Mouse (Mus musculus): ENCODE results near the gene Slc43a1.

The Slc43a1 gene

DNA sequence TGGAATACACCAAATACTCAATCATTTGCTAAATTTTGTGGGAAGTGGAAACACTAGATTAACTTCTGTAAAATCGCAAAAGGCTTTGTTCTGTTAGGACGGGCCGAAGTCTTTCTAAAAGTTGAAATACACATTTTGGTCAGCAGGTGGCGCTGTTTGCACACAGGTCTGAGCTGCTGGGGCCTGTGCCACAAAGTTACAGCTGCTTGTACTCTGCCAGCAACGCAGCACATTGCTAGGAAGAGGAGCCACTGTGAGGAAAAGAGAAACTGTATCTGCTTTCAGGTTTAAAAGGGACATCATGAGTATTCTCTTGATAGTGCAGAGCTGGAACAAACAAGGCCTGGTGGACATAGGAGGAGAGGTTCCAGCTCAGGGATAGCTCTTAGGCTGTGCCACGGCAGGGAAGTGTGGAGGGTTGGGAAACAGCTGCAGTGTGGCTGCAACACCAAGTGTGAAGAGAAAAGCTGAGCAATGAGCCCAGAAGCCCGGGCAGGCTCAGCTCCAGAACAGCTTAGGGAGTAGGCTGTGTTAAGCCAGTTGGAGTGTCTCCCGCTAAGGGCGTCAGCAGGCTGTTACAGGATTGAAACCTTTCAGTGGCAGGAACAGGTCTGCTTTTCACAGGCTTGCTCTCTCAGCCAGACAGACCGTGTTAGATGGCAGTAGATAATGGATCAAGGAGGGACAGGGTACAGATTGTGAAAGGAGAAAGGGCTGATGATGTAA lies 6.8 kb upstream of the Slc43a1 start:
- peak; percentile 84 for DNase-seq

DNA sequence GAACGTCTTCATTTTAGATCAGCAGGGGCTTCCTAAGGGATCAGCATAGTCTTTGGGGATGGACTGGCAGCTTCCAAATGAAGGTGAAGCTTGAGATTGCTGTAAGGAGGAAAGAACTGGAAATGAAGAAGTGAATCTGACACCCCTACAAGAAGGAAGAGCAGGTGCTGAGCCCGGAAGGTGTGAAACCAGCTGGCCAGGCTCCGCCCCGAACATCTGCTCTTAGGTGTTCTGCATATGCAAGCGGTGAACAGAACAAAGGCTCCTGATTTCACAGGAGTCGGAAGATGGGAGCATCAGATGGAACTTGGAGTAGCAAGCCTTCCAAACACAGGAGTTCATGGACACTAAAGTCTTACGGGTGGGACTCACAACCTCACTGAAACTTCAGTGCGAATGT lies 1.5 kb upstream of the Slc43a1 start:
- DNase-seq, result peak; percentile 73

DNA sequence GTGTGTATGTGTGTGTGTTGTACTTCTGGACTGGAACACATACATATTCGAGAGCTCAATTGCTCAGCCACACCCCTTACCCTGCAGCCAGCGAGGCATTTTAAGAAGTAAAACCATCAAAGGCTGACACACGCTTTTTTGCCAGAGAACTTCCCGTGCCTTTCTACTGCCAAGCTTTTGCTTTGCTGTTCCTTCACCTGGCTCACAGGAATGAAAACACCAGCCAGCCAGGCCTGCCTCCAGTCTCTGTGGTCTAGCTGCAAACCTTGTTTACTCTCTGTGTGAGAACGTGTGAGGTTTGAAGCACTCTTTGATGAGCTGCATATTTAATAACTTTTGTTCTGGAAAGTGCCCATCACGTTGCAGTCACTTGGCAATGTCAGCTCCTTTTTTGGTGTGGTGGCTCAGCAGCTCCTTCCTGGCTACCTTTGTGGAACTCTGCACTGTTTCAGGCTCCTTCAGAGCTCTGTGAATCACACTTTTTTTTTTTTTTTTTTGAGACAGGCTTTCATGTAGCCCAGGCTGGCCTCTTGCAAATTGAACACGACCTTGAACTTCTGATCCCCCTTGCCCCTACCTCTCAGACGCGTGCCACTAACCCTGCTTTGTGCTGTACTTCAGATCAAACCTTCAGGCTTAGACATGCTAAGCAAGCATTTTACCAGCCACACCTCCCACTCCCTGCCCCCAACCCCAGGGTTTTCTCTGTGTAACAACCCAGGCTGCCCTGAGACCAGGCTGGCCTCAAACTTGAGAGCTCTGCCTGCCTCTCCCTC lies 645 bp upstream of the Slc43a1 start:
- DNase-seq, result peak; percentile 61

DNA sequence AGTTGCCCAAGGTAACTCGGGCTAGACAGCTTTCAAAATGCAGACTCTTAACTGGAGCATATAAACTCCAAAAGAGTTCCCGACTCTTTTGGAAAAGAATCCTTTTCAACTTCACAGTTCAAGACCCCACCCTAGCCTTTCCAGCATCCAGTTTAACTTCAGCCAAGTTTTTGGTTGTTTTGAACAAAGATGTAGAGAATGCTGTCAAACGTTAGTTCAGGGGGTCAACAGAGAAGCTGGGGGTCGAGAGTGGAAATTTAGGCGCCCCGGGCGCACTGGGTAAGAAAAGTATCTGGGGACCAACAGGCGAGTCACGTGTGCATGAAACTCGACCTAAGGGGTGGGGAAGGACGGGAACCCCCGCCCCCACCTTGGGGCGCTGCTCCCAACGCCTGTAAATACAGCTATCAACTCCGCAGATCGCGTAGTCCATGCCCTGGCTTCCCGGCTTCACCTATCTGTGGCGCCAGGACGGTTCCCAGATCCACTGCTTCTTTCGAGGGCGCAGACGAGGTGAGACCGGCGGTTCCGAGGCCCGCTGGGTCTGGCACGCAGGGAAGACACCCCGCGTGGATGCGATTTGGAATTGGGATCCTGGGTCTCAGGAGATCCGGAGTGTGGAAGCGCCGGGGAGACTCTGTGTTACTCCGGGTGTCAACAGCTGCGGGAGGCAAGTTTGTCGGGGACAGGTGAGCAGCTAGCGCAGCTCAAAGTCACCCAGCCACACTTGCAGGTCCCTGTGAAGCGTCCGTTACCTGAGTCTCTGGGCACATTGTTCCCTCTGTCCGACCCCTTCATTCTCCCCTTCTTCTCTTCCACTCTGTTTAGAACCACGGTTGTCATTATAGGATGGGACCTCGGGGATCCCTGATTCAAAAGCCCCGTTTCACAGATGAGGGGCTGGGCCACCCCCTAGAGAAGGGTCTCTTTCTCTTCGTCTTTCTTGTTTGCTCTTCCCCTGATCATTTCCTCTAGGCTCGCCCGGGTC lies 637 bp downstream of the Slc43a1 start:
- peak; percentile 54 for DNase-seq

DNA sequence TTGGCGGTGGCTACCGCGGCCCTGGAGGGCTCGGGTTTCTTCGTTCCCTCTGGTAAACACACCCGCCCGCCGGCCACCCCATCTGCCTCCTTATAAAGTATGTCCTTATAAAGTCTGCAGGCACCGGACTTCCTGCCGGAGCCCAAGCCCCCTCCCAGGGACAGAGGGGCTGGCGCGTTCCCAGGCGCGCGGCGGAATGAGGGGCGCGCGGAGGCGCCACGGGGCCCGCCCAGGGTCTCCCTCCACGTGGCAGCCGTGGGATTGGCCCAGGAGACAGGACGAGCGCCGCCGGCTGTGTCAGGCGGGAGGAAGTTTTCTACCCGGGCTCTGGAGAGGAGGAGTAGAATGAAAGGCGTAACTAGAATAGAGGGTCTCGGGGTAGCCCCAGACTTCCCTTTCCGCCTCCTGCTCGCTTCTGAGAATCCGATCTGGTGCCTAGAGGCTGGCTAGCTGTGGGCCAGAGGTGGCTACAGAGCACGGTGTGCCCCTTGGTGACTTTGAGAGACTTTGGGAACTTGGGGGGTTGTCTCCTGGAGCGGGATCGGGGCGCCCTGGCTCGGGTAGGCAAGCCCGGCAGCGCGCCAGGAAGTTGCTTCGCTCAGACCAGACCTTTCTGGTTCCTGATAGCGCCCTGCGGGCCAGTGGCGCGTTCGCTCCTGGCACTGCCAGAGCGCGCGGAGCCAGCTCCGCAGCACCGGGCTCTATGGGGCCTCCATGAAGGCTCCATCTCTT lies 1.5 kb downstream of the Slc43a1 start:
- DNase-seq, result peak; percentile 76

DNA sequence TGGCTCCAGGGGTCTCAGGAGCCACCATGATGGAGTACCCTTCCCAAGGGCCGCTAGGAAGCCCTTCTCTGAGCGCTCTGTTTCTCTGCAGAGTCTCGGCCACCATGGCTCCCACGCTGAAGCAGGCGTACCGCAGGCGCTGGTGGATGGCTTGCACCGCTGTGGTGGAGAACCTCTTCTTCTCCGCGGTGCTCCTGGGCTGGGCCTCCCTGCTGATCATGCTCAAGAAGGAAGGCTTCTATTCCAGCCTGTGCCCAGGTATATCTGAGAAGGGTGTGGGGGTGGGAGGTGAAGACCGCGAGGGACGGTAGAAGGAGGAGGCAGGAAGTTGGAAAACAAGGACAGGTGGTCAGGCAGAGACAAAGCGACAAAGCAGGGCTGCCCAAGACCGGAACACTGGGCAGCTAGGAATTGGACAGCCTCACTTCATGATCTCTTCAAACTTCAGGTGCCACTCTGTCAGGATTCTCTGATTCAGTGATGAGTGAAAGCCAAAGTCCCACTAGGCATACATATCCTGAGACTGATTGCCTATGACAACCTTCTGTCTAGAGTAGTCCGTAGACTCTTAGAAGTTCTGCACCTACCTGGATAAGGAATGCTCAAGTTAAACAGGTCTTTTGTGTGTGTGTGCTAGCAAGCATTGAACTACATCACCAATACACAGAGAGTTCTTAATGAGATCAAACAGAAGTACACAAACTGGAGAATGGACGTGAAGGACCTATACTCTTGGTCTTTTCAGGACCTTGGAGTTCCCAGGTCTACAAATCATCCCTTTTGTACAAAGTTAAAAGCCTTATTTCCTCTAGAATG lies 2.3 kb downstream of the Slc43a1 start:
- no peak for DNase-seq

DNA sequence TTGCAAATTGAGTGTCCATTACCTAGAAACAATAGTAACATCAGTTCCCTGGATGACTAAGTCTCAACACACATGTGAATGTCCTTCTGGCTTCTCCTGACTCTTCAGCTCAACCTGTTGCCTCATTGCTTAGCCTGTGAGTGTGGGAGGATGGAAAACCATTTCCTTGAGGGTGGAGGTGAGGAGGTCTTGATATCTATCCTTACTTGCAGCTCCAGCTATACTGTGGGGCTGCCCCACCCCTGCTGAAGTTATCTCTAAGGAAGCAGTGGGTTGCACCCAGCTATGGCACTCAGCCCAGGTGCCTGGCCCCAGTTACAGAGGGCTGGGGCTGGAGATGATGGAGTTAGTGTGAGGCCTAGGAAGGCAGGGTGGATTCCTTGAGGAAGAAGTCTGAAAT lies 3.3 kb downstream of the Slc43a1 start:
- peak; percentile 52 for DNase-seq

DNA sequence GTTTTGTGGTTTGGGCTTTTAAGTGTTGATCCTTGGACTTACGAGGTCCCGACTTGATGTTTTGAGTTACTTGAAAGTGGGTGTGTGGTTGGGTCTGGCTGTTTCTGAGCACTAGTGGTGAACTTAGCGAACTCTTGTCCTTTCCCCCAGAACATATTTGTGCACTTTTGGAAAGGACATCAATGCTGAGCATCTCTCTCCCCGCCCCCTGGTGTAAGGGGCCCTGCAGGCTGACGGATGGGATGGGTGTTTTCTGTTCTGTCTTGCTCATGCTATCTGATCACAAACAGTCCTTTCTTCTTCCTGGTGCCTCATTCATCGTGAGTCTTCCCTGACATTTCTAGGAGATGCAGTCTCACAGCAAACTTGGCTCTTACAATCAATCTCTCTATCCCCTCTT lies 5.0 kb downstream of the Slc43a1 start:
- DNase-seq, result peak; percentile 60

DNA sequence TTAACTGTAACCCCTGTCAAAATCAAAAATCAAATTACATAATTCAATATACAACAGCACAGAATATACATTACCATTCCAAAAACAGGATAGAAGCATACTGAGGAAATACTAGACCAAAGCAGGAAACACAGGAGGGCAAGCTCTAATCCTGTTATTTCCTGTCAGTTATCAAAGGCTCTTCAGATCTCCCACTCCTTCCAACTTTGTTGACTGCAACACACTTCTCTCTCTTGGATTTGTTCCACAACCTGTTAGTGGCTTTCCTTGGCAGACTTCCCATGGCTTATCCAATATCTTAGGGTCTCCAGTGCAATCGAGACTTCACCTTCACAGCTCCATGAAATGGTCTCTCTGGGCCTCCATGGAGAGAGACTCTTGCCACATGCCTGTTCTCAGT lies 6.6 kb downstream of the Slc43a1 start:
- no peak for DNase-seq

DNA sequence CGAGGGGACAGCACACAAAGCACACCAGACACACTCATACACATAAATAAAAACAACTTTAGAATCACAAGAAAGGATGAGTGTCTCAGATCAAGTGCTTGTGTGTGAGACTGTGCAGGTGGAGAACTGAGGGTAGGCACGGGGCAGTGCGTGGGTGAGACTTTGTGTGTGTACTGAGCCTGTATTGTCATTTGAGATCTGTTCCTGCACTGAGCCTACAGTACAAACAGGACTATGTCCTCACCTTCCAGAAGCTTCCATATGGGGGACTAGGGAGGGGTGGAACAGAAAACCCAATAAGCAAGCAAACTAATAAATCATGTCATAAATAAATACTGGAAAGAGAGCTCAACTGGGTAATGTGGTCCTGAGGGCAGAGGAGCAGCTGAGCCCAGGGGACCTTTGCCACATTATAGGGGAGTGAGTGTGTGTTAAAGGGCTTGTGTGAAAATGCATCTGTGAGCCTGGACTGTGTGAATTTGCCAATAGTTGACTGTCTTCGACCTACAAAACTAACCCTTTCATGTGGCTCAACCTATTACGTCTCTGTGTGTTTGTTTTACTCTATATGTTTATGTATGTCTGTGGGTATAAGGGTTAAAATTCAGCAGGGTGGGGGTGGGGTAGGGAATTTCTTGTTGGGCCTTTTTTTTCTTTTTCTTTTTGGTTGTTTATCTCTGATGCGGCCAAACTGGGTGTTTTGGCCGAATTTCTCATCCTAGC lies 11.9 kb downstream of the Slc43a1 start:
- no peak for DNase-seq

DNA sequence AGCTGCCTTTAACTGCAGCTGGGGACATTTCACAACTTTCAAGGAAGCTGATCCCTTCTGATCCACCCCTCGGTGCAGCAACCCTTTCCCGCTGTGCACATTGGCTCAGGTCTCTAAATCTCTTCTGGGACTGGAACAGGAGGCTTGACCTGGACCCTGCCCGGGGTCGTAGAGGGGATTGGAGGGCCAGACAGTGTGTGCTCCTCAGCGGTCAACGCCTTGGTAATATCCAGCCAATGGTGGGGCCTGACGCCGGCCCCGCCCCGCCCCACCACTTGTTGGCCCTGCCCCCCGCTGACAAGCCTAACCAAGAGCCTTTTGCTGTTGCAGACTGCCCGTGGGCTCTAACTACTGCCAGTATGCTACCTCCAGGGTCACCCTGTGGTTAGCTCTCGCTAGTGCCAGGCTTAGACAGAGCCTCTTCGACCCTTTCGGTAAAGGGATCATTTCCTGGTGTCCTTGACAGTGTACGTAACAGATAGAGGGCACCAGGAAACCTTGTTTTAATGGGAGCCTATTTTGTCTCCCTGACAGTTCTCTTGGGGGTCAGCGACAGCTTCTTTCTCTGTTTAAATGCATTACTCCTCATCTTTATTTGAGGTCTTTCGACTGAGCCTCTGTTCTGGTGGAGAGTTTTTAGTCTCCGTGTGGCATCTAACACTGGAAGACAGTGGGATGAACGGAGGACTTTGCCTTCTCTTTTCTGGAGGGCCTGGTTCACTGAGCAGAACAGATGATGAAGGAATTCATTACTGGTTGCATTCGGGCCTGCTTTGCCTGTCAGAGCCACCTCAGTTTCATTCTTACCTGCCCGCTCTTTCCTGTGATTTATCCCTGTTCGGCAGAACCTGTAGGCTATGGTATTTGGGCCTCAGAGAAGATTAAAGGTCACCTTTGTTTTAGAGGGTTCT lies 12.7 kb downstream of the Slc43a1 start:
- no peak for DNase-seq

DNA sequence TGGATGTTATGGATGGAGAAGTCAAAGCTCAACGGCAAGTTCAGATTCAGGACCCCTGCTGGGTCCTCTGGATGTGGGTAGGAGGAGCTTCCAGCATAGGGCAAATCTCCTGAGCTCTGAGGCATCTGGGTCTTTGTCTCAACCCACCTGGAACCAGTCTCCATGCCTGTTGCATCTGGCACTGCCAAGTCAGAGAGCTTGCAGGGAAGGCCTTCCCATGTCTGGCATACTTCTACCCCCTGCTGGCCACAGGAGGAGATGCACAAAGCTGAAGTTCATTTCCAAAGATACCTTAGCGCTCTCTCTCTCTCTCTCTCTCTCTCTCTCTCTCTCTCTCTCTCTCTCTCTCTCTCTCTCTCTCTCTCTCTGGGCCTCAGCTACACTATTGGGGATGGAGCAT lies 17.1 kb downstream of the Slc43a1 start:
- DNase-seq, result peak; percentile 64

DNA sequence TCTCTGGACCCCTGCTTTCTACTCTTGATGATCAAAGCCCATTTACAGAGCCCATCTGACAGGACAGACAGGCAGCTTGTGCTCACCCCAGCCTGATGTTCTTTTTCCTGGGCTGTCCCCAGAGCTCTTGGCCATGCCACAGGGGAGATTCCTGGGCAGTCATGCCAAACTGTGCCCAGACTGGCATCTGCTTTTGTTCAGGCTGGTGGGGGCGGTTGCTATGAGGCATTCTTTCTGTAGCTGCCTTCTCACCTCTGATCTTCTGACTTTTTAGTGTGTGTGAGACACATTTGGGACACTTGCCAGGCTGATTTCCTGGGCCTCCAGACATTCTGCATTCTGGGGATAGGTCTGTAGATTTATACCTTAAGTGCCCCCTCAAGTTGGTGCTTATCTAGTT lies 19.9 kb downstream of the Slc43a1 start:
- no peak for DNase-seq

DNA sequence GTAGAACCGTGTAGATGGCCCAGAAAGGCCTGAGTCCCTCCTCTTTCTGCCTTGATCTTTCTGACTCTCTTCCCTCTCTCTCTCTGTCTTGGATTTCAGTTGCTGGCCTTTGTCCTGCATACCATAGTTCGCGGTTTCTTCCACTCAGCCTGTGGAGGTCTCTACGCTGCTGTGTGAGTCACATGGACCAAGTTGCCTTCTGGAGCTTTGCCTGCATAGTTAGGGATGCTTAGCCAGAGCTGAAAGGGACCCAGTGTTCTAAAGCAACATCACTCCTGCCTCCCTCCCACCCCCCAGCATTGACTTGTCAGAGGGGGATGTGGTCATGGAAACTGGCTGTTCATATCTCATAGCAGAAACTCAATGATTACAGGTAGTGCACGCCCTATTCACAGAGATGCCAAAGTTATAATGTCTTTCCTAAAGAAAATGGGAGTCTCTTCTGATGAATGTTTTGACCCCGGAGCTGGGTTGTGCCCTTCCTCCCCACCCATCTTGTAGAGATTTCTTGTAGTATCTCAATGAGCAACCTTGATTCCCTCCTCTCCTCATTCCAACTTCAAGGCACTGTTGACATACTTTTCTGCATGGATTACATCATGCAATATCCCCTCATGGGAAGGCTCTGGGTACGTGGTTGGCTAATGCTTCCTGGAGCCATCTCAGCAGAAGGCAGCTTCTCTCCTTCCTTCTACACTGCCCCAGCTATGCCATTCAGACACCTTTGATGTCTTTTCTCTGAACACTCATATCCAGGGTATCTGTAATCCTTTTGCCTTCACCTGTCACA lies 21.5 kb downstream of the Slc43a1 start:
- DNase-seq, result no peak

DNA sequence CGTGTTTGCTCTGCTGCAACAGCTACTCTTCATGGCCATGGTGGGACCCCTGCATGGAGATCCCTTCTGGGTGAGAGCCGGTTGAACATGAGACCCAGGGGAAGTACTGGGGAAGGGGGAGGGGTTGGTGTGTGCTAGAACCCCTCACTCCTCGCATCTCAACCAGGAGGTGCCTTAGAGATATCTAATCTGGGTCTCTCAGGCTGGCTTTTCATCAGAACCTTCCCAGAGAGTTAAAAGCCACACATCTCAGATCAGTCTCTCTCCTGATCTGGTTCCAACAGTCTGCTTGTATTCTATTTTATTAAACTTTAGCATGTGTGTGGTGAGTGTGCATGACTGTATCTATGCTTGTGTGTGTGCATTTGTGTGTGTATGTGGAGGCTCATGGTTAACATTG lies 22.8 kb downstream of the Slc43a1 start:
- no peak for DNase-seq

DNA sequence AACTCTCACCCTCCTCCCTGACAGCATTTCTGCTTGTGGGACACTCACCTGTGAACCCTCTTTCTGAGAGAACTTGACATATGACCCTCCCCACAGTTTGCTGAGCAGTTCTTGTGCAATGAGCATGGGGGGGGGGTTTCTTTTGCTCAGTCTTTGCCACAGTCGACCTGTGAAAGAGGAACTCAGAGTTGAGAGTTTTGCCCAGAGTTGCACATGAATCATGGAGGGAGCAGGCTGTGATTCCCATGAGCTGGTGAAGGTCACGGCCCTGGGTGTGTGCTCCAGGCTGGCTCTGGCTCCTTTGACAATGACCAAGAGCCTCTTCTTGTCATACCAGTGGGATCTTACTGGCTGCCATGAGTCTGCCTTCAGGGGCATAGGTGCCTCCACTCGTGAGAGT lies 23.6 kb downstream of the Slc43a1 start:
- no peak for DNase-seq

DNA sequence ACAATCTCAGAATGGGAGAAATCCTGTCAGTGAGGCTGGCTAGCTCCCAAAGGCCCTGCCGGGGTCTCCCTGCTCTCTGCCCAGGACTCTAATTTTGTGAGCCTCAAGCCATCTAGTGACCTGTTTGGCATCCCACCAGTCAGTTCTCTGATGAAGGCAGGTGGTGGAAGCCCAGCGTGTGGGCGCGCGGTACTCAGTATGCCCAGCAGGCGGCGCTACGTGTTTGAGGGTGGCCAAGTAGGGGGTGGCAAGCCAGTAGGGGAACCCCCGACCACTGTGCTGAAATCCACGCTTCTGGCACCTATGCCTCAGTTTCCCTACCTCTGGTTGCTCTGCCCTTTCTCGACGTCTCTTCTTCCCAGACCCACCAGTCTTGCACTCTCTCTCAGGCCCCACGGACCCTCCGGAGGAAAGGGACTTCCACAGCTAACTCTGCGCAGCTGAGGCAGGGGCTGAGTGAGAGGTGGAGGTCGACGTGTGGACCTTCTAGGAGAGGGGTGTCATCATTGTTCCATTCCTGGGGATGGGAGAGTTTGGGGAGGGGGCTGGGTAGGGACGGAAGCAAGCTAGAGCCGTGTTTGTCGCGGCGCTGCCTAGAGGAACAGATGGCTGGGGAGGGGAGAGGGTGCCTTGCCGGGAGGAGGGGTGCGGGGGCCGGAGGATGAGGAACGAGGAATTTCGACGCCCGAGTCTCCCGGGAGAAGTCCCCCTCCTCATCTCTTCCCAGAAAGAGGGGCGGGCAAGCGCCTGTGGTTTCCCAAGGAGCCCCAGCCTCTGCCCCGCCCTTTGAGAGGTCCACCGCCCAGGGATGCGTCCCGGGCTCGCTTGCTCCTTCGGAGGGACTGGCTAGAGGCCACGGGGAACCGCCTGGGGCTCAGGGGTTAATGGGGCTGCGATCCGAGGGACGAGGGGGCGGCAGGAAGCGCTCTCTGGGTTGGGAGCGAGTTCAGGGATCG lies 27.2 kb downstream of the Slc43a1 start:
- DNase-seq, result peak; percentile 68

DNA sequence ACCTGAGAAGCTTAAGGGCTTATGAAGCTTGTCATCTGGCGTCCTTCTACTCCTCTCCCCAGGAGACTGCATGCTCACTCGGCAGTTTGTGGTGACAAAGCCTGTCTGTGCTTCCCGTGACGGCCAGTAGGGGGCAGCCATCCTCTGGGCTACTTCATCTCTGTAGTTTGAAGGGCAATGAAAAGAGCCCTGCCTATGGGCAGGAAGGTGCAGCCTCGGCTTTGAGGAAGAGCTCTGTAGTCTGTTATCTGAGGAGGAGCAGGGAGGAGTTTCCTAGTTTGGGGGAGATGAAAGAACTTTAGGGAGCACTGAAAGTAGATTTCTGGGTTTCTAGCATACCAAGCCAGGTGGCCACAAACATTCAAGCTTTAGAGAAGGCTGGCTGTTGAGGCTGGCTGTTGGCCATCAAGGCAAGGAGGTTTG lies 29.9 kb downstream of the Slc43a1 start:
- peak; percentile 82 for DNase-seq

All from thymus, postnatal 25 days (tissue).